7 mouse cellular contexts compared by ENCODE assay signal in the genomic region with DNA sequence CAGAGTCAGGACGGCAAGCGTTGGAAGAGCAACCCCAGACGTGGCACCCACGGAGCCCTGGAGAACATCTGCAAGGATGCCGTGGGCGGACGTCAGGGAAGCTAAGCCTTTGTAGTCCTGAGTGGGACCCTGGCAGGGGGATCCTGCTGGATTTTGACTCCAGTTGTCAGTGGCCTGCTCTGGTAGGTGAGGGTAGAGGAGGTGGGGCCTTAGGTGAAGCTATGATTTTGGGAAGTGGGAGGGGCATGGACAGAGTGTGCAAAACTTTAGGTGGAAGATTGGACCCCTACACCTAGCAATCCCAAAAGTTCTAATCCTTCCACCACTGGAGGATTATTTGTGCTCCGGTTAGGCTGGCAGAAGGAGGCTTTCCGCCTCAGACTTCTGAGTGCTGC. TPM values are rescaled to one million over a fixed set of nuclear protein-coding genes. Genes with fewer than 3 reads are reported as not detected.
A peak's percentile ranks its signal among the peaks of the same experiment; 100 is the strongest.
DNase-seq lines count a peak whose midpoint lies in the region; ATAC-seq and TF ChIP-seq lines count a peak whose summit lies in the region.

No protein-coding gene starts in this region.

- no peak overlapping the region for H3K27ac ChIP-seq in forebrain, embryonic 15.5 days (replicated peaks)
- H3K27ac ChIP-seq in limb, embryonic 11.5 days (replicated peaks; ENCODE audit: low read depth, low read length), result no peak overlapping the region
- H3K27ac ChIP-seq in neural tube, embryonic 12.5 days, result no peak overlapping the region

- no peaks in the 10 kb centered on the region for H3K9me3 ChIP-seq in forebrain, embryonic 15.5 days
- H3K9me3 ChIP-seq in limb, embryonic 11.5 days (ENCODE audit: control insufficient read depth, low read length), result no peaks in the 10 kb centered on the region
- no peaks in the 10 kb centered on the region for H3K9me3 ChIP-seq in neural tube, embryonic 12.5 days

- H3K9ac ChIP-seq in forebrain, embryonic 15.5 days (replicated peaks), result no peak overlapping the region
- H3K9ac ChIP-seq in limb, embryonic 11.5 days (ENCODE audit: low read length), result no peak overlapping the region; the same call in 1 of the 2 replicates
- H3K9ac ChIP-seq in neural tube, embryonic 12.5 days, result 0 out of 2 replicates have a peak overlapping the region, but pooled peaks have one; percentile 48

- 46% methylated on average over 9 of the region's 9 CpGs for WGBS in lung, adult 2 months
- 19% methylated on average over 9 of the region's 9 CpGs for WGBS in forebrain, embryonic 15.5 days
- WGBS in limb, embryonic 11.5 days, result 13% methylated on average over 9 of the region's 9 CpGs
- 23% methylated on average over 9 of the region's 9 CpGs for WGBS in neural tube, embryonic 12.5 days

- H3K4me2 ChIP-seq in forebrain, embryonic 15.5 days (replicated peaks), result peak overlapping the region; percentile 91
- H3K4me2 ChIP-seq in limb, embryonic 11.5 days (ENCODE audit: low read depth, severe bottlenecking), result peak overlapping the region; percentile 89
- peak overlapping the region; percentile 98 for H3K4me2 ChIP-seq in neural tube, embryonic 12.5 days (replicated peaks)

- peaks cover 10% of the 10 kb centered on the region for H3K4me1 ChIP-seq in lung, adult 2 months (ENCODE audit: control insufficient read depth, insufficient read depth, low read length)
- peaks cover 14% of the 10 kb centered on the region for H3K4me1 ChIP-seq in forebrain, embryonic 15.5 days
- H3K4me1 ChIP-seq in limb, embryonic 11.5 days (ENCODE audit: control insufficient read depth, insufficient read depth, low read length), result peaks cover 7% of the 10 kb centered on the region; the same call in 1 of the 2 replicates
- peaks cover 14% of the 10 kb centered on the region for H3K4me1 ChIP-seq in neural tube, embryonic 12.5 days

- no peak for DNase-seq in lung, adult 2 months
- no peak for DNase-seq in lung, postnatal 10 days
- no peak for DNase-seq in limb, embryonic 11.5 days (ENCODE audit: low spot score)
- no peak for DNase-seq in right cerebral cortex, postnatal 4 days
- no peak for DNase-seq in urinary bladder, postnatal 36 days (ENCODE audit: low spot score in 2 of 2)

- ATAC-seq in forebrain, embryonic 15.5 days (replicated peaks), result peak; percentile 20; the same call in 1 of the 2 replicates
- ATAC-seq in limb, embryonic 11.5 days (ENCODE audit: insufficient number of reproducible peaks, low FRiP score, low TSS enrichment, low read depth), result peak; percentile 52
- ATAC-seq in neural tube, embryonic 12.5 days (ENCODE audit: low FRiP score, low read depth), result peak; percentile 21; the same call in 1 of the 2 replicates

- TF ChIP-seq CTCF in lung, adult 2 months (IDR thresholded peaks at IDR 0.05; ENCODE audit: insufficient read depth, low read length), result no peak

- 0 out of 2 replicates have a peak, but pooled peaks cover 3% of the 10 kb centered on the region for H3K27me3 ChIP-seq in forebrain, embryonic 15.5 days
- no peaks in the 10 kb centered on the region for H3K27me3 ChIP-seq in limb, embryonic 11.5 days (ENCODE audit: control insufficient read depth, insufficient read depth, low read length)
- peaks cover 8% of the 10 kb centered on the region; the same call in 1 of the 2 replicates for H3K27me3 ChIP-seq in neural tube, embryonic 12.5 days (replicated peaks)

- no peak for TF ChIP-seq POLR2A in lung, adult 2 months (IDR thresholded peaks at IDR 0.05; ENCODE audit: borderline replicate concordance, extremely low read depth, low read depth, low read length)

- peak overlapping the region; percentile 13 for H3K4me3 ChIP-seq in lung, adult 2 months (replicated peaks; ENCODE audit: extremely low read depth, low read depth, low read length)
- H3K4me3 ChIP-seq in forebrain, embryonic 15.5 days, result no peak overlapping the region
- H3K4me3 ChIP-seq in limb, embryonic 11.5 days (ENCODE audit: low read depth, low read length), result peak overlapping the region; percentile 48
- H3K4me3 ChIP-seq in neural tube, embryonic 12.5 days, result peak overlapping the region; percentile 45; the same call in 1 of the 2 replicates

- H3K36me3 ChIP-seq in forebrain, embryonic 15.5 days, result no peaks in the 10 kb centered on the region
- H3K36me3 ChIP-seq in limb, embryonic 11.5 days (ENCODE audit: control insufficient read depth, insufficient read depth, low read length), result no peaks in the 10 kb centered on the region
- H3K36me3 ChIP-seq in neural tube, embryonic 12.5 days, result no peaks in the 10 kb centered on the region

RNA-seq across cellular contexts. Expression of gene Epha1, which starts 0.7 kb away (rescaled TPM):
- polyA plus RNA-seq in lung, adult 2 months (2012; rRNA removed), result 22.4 and 26.7 TPM in 2 replicates
- polyA plus RNA-seq in forebrain, embryonic 15.5 days (2015; fragmentation: Nextera tagmentation; extraction: Ambion mirVana), result 0.14 and 0.20 TPM in 2 replicates
- 2.5 and 4.6 TPM in 2 replicates for polyA plus RNA-seq in limb, embryonic 11.5 days (2014; fragmentation: Nextera tagmentation; extraction: Ambion mirVana)
- polyA plus RNA-seq in neural tube, embryonic 12.5 days (2016; fragmentation: Nextera tagmentation; extraction: Ambion mirVana), result 0.96 and 1.3 TPM in 2 replicates

RNA-seq across cellular contexts. Expression of gene Zyx, which starts 23.0 kb away (rescaled TPM):
- polyA plus RNA-seq in lung, adult 2 months (2012; rRNA removed), result 311 and 352 TPM in 2 replicates
- 33.1 and 37.6 TPM in 2 replicates for polyA plus RNA-seq in forebrain, embryonic 15.5 days (2015; fragmentation: Nextera tagmentation; extraction: Ambion mirVana)
- polyA plus RNA-seq in limb, embryonic 11.5 days (2014; fragmentation: Nextera tagmentation; extraction: Ambion mirVana), result 97.7 and 101 TPM in 2 replicates
- polyA plus RNA-seq in neural tube, embryonic 12.5 days (2016; fragmentation: Nextera tagmentation; extraction: Ambion mirVana), result 71.4 and 77.5 TPM in 2 replicates

RNA-seq across cellular contexts. Expression of gene Tas2r143, which starts 27.6 kb away (rescaled TPM):
- polyA plus RNA-seq in lung, adult 2 months (2012; rRNA removed), result 0.63 and 0.92 TPM in 2 replicates
- not detected in 2 replicates for polyA plus RNA-seq in forebrain, embryonic 15.5 days (2015; fragmentation: Nextera tagmentation; extraction: Ambion mirVana)
- polyA plus RNA-seq in limb, embryonic 11.5 days (2014; fragmentation: Nextera tagmentation; extraction: Ambion mirVana), result not detected in 2 replicates
- not detected in 2 replicates for polyA plus RNA-seq in neural tube, embryonic 12.5 days (2016; fragmentation: Nextera tagmentation; extraction: Ambion mirVana)

RNA-seq across cellular contexts. Expression of gene Tas2r135, which starts 32.8 kb away (rescaled TPM):
- polyA plus RNA-seq in lung, adult 2 months (2012; rRNA removed), result 0.50 TPM in 1 of 2 replicates, not detected in the other
- polyA plus RNA-seq in forebrain, embryonic 15.5 days (2015; fragmentation: Nextera tagmentation; extraction: Ambion mirVana), result not detected in 2 replicates
- not detected in 2 replicates for polyA plus RNA-seq in limb, embryonic 11.5 days (2014; fragmentation: Nextera tagmentation; extraction: Ambion mirVana)
- not detected in 2 replicates for polyA plus RNA-seq in neural tube, embryonic 12.5 days (2016; fragmentation: Nextera tagmentation; extraction: Ambion mirVana)

RNA-seq across cellular contexts. Expression of gene Fam131b, which starts 48.0 kb away (rescaled TPM):
- polyA plus RNA-seq in lung, adult 2 months (2012; rRNA removed), result 0.42 and 0.45 TPM in 2 replicates
- 5.4 and 6.2 TPM in 2 replicates for polyA plus RNA-seq in forebrain, embryonic 15.5 days (2015; fragmentation: Nextera tagmentation; extraction: Ambion mirVana)
- 0.85 and 0.89 TPM in 2 replicates for polyA plus RNA-seq in limb, embryonic 11.5 days (2014; fragmentation: Nextera tagmentation; extraction: Ambion mirVana)
- polyA plus RNA-seq in neural tube, embryonic 12.5 days (2016; fragmentation: Nextera tagmentation; extraction: Ambion mirVana), result 6.4 and 6.5 TPM in 2 replicates
